Mouse (Mus musculus): ENCODE measurements around the gene Nfu1. TPM values are rescaled to one million over a fixed set of nuclear protein-coding genes. Genes with fewer than 3 reads are reported as not detected.

The Nfu1 gene
- total RNA-seq, 1 experiment from 2014 or later, result 74.2 TPM

- no peak for DNase-seq
These were observed 66.2 kb downstream of the Nfu1 start for GRCm38 (mm10) chr6:87075092-87075685.

Other genes starting within 250 kb of the Nfu1 start
- gene Anxa4, start 215.7 kb upstream of the Nfu1 start, total RNA-seq (2021), result 56.7 and 68.9 TPM in 2 replicates
- gene Aak1, start 159.7 kb upstream of the Nfu1 start, total RNA-seq (2021), result 93.8 and 99.7 TPM in 2 replicates
- 37.9 and 40.4 TPM in 2 replicates for gene Gfpt1, start 33.6 kb downstream of the Nfu1 start, total RNA-seq (2021)
- gene D6Ertd527e, start 95.5 kb downstream of the Nfu1 start, total RNA-seq (2021), result 0.15 TPM in 1 of 2 replicates, not detected in the other